Mouse (Mus musculus): ENCODE results near the gene Gm11985.

The Gm11985 gene

GRCm38 (mm10) chr11:7188469-7188868 lies at the start of gene Gm11985:
Gm11985 (minus strand) TSS chr11:7188569.
- in situ Hi-C loops (cut with MboI; ENCODE audit: unreplicated experiment in 2 of 2): no loop called here

- in situ Hi-C loops (cut with MboI; ENCODE audit: unreplicated experiment in 2 of 2): loop anchor here in 1 of 2 experiments (25.0 kb wide), 1 partner anchor 1150 kb away; no protein-coding TSS in a partner anchor
Measured at GRCm38 (mm10) chr11:7237712-7238111, 49.3 kb upstream of the Gm11985 start.

DNA sequence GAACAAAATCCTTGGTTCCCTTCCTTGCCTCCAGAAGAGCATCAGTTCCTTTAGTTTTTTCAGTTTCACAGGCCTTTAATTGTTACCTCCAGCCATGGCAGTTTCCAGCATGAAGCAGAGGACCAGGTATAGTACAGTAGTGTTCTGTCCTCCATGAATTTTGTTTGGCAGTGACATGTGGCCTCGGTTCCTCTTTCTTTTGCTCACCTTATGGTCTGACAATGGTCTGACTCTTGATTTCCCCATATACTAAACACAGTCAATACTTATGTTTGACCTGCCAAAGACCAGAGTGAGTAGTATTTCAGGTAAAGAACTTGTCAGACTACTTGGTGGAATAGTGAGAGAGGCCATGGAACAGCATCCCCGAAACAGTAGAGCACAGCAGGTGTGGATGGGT lies 48.4 kb upstream of the Gm11985 start:
- in situ Hi-C loops (cut with MboI; ENCODE audit: unreplicated experiment in 2 of 2): loop anchor here in 1 of 2 experiments (25.0 kb wide), 1 partner anchor 1151 kb away; no protein-coding TSS in a partner anchor

DNA sequence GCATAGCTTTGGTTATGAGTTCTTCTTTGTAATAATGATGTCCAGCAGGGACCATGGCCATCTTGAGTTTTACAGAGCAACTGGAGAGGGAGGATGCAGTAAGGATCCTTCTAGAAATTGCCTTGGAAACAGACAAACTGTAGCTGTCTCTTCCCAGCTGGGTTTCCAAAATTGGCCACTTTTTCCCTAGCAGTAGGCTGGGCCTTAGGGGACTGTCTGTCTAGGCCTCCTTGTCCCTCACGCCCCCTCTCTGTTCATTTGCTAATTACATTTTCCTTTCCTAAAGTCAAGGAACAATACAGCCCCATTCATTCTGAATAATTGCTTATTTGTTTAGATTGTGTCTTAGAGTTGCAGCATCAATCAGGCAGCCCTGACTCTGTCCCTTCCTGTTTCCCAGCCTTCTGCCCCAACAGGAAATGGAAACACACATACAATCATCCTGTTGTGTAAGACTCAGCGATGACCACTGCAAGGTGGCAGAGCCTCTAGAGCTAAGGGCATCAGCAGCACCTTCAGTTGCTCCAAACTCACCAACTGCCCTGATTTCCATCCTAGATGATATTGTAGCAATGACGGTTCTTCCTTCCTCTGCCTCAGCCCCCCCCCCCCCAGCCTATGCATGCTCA lies 46.7 kb upstream of the Gm11985 start:
- in situ Hi-C loops (cut with MboI; ENCODE audit: unreplicated experiment in 2 of 2): loop anchor here in 1 of 2 experiments (25.0 kb wide), 1 partner anchor 1152 kb away; no protein-coding TSS in a partner anchor

- in situ Hi-C loops (cut with MboI; ENCODE audit: unreplicated experiment in 2 of 2): loop anchor here in 1 of 2 experiments (25.0 kb wide), 1 partner anchor 1153 kb away; no protein-coding TSS in a partner anchor
Measured at GRCm38 (mm10) chr11:7234436-7234835, 46.1 kb upstream of the Gm11985 start.

GRCm38 (mm10) chr11:7233333-7233732 lies 45.0 kb upstream of the Gm11985 start:
- in situ Hi-C loops (cut with MboI; ENCODE audit: unreplicated experiment in 2 of 2): loop anchor here in 1 of 2 experiments (25.0 kb wide), 1 partner anchor 1154 kb away; no protein-coding TSS in a partner anchor

GRCm38 (mm10) chr11:7231958-7232357 lies 43.6 kb upstream of the Gm11985 start:
- in situ Hi-C loops (cut with MboI; ENCODE audit: unreplicated experiment in 2 of 2): loop anchor here in 1 of 2 experiments (25.0 kb wide), 1 partner anchor 1155 kb away; no protein-coding TSS in a partner anchor

DNA sequence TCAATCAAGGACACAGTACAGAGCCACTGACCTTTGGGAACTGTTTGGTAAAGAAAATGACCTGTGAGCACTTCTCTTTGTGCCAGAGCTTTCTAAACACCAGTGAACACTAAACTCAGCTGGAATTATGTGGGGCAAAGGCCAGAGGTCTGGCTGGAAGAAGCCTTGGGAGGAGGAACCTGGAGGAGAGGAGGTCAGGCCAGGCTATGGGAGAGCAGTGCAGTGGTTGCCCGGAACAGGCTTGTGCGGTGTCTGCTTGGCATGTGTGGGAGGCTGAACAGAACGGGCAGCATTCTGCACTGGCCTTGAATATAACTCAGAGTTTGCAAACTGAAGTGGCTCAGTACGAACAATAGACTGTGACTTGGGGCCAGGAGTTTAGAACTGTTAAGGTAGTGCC lies 41.6 kb upstream of the Gm11985 start:
- in situ Hi-C loops (cut with MboI; ENCODE audit: unreplicated experiment in 2 of 2): loop anchor here in 1 of 2 experiments (25.0 kb wide), 1 partner anchor 1157 kb away; no protein-coding TSS in a partner anchor

- in situ Hi-C loops (cut with MboI; ENCODE audit: unreplicated experiment in 2 of 2): loop anchor here in 1 of 2 experiments (25.0 kb wide), 1 partner anchor 1159 kb away; no protein-coding TSS in a partner anchor
Measured at GRCm38 (mm10) chr11:7228107-7228506, 39.7 kb upstream of the Gm11985 start.

DNA sequence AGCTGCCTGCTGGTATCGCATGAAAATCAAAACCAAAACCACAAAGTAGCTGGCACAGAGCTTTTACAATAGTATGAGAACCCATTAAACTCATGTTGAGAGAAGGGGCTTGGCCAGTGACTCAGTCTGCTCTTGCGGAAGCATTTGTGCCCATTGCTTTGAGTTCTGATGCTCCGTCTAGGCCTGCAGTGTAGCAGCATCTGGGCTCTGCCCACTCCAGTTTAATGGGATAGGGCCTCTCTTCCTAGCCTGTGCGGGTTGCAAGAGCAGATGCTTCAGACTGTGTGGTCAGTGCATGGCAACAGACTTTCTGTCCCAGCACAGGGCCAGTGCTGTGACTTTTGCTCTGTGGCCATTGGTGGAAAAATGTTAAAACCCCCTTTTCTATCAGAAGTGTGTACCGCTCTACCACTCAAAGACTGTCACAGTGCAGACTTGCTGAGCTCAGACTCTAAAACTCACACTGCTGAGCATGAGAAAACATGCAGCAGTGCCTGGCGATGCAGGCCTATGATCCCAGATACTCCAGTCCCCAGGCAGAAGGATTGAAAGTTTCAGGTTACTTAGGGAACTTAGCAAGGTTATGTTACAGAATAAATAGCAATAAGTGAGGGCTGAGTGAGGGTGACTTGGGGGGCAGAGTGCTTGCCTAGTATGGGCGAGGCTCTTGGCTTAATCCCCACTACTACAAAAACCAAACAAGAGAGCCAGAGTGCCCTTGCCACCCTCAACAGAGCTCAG lies 38.6 kb upstream of the Gm11985 start:
- in situ Hi-C loops (cut with MboI; ENCODE audit: unreplicated experiment in 2 of 2): loop anchor here in 1 of 2 experiments (25.0 kb wide), 1 partner anchor 1160 kb away; no protein-coding TSS in a partner anchor

- in situ Hi-C loops (cut with MboI; ENCODE audit: unreplicated experiment in 2 of 2): loop anchor here in 1 of 2 experiments (25.0 kb wide), 1 partner anchor 1161 kb away; no protein-coding TSS in a partner anchor
Measured at GRCm38 (mm10) chr11:7226200-7226599, 37.8 kb upstream of the Gm11985 start.

- in situ Hi-C loops (cut with MboI; ENCODE audit: unreplicated experiment in 2 of 2): loop anchor here in 1 of 2 experiments (25.0 kb wide), 1 partner anchor 1290 kb away; no protein-coding TSS in a partner anchor
Measured at GRCm38 (mm10) chr11:7221826-7222225, 33.5 kb upstream of the Gm11985 start.

- in situ Hi-C loops (cut with MboI; ENCODE audit: unreplicated experiment in 2 of 2): loop anchor here in 1 of 2 experiments (25.0 kb wide), 1 partner anchor 1297 kb away; no protein-coding TSS in a partner anchor
Measured at GRCm38 (mm10) chr11:7215703-7216102, 27.3 kb upstream of the Gm11985 start.

GRCm38 (mm10) chr11:7214761-7215160 lies 26.4 kb upstream of the Gm11985 start:
- in situ Hi-C loops (cut with MboI; ENCODE audit: unreplicated experiment in 2 of 2): loop anchor here in 1 of 2 experiments (25.0 kb wide), 1 partner anchor 1298 kb away; no protein-coding TSS in a partner anchor

- in situ Hi-C loops (cut with MboI; ENCODE audit: unreplicated experiment in 2 of 2): loop anchor here in 1 of 2 experiments (25.0 kb wide), 1 partner anchor 1298 kb away; no protein-coding TSS in a partner anchor
Measured at GRCm38 (mm10) chr11:7214342-7214660, 25.9 kb upstream of the Gm11985 start.

DNA sequence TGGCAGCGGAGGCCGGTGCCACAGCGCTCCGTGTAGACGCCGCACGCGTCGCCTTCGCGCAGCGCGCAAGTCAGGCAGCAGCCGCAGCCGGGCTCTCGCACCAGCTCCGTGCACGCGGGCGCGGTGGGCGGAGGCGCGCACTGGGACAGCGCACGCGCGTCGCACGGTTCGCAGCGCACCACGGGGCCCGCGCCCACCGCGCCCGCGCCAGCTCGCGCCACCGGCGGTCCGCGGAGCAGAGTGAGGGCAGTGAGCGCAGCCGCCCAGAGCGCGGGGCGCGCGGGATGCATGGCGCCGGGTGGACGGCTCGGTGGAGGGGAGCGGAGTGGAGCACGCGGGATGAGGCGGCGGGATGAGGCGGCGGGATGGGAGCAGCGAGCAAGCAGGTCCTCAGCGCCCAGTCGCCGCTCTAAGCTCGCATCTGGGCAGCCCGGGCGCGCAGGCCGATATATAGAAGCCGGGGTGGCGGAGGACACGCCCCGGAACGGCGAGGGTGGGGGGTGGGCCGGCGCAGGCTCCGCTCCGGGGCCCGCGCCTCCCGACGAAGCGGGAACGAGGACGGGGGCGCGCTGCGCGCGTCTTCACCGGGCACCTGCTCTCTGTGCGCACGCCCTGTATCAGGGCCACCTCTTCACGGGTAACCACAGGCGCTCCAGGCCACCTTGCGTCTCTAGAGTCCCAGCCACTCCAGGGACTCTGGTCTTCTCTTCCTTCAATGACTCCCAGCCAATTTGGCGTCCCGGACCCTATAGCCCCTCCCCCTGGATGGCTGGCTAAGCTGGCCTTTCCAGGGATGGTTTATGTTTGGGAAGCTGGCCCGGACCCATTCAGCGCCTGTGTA lies 25.4 kb upstream of the Gm11985 start, which contains the start of gene Igfbp3:
Gene Igfbp3 (minus strand): TSS at position 423 of the 841 bp plus-strand sequence.
- in situ Hi-C loops (cut with MboI; ENCODE audit: unreplicated experiment in 2 of 2): loop anchor here in 1 of 2 experiments (25.0 kb wide), 1 partner anchor 1299 kb away; no protein-coding TSS in a partner anchor

DNA sequence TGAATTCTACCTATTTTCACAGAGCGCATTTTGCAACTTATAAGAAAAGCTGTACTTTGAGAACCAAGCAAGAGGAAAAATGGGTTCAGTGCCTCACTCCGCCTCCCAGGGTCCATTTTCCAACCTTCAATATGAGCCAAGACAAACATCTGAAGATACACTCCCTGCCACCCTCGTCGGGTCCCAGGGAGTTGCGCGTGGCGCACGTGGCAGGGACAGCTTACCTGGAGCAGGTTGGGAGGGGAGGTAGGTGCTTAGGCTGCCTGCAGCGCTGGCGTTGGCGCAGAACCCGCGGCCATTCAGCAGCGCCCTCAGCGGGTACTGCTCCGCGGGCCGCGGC lies 24.8 kb upstream of the Gm11985 start:
- in situ Hi-C loops (cut with MboI; ENCODE audit: unreplicated experiment in 2 of 2): loop anchor here in 1 of 2 experiments (25.0 kb wide), 1 partner anchor 1299 kb away; no protein-coding TSS in a partner anchor

DNA sequence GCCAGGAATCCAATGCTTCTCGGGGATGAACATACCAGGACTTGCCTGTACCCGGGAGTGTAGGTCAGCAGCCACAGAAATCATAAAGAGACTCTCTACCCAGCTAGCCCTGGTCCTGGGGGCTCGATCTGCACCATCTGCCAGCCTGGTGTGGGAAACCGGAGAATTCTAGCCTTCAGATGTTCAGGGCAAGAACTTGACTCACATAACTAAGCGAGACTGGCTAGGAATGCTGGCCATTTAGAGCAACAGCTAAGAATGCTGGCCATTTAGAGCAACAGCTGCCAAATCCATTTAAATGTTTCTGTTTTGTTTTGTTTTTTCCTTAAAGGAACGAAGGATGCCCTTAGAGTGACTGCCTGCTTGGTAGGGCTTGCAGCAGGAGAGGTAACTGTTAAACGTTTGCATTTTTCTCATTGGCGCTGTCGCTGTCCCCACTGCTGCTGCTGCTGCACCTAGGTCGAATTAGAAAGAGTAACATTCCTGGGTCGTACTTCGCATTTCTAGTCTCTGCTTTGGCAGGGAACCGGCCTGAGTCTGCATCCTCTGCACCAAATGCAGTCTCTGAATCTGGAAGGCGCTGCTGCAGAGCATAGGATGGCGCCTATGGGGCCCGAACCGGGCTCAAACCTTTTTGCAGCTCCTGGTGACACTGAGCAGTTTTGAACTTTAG lies 23.9 kb upstream of the Gm11985 start:
- in situ Hi-C loops (cut with MboI; ENCODE audit: unreplicated experiment in 2 of 2): loop anchor here in 1 of 2 experiments (25.0 kb wide), 1 partner anchor 1300 kb away; no protein-coding TSS in a partner anchor

DNA sequence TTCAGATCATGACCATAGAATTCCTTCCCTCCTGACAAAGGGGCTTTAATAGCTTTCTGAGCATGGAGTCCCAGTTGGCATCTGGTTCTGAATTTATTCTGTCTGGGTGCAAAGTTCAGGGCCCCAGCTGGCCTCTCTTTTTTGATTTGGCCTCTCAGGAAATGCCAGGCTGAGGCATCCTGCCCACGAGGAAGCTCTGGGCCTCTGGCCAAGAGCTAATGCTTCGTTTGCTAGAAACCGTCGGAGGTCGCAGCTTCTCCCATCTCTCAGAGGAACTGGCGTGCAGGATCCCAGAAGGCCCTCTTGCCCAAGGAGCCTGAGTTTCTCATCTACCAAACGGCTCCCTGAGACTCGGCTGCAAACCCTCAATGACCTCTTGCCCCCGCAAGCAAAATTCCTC lies 22.8 kb upstream of the Gm11985 start:
- in situ Hi-C loops (cut with MboI; ENCODE audit: unreplicated experiment in 2 of 2): loop anchor here in 1 of 2 experiments (25.0 kb wide), 1 partner anchor 1301 kb away; no protein-coding TSS in a partner anchor

Data from v-Abl transformed pro-B cells (cell line).